Mouse (Mus musculus) C2C12 (cell line): ENCODE results near the gene Bcl11a. TPM values are rescaled to one million over a fixed set of nuclear protein-coding genes. Genes with fewer than 3 reads are reported as not detected.

Experiments used
- H3K27me3 ChIP-seq: one replicate; pipeline ENCODE4 v1.6.1; 2011; ENCODE audit not compliant: control insufficient read depth, insufficient read depth, insufficient read length
- H3K36me3 ChIP-seq: one replicate; pipeline ENCODE4 v1.6.1; 2011; ENCODE audit not compliant: control insufficient read depth, insufficient read depth
- H3K4me3 ChIP-seq: one replicate; pipeline ENCODE4 v1.5.1; 2011; ENCODE audit warnings: mild to moderate bottlenecking, control low read depth; ENCODE audit not compliant: poor library complexity, insufficient read depth, severe bottlenecking
- H3K79me2 ChIP-seq: one replicate; pipeline ENCODE4 v1.6.1; 2011; ENCODE audit not compliant: control insufficient read depth, insufficient read depth
- H3K79me3 ChIP-seq: one replicate; pipeline ENCODE4 v1.6.1; 2011; ENCODE audit warnings: low read depth, control low read depth
- H3ac ChIP-seq: one replicate; pipeline ENCODE3; 2011; ENCODE audit warnings: low read depth; ENCODE audit not compliant: control insufficient read depth, insufficient read length
- CEBPB ChIP-seq: IDR thresholded peaks from one replicate; pipeline ENCODE4 v1.6.1; 2011; ENCODE audit warnings: low read depth, mild to moderate bottlenecking, control low read depth, moderate library complexity
- CTCF ChIP-seq: IDR thresholded peaks from one replicate; pipeline ENCODE4 v1.5.1; 2011; ENCODE audit not compliant: control insufficient read depth, insufficient read depth, insufficient read length
- FOSL1 ChIP-seq: IDR thresholded peaks from one replicate; pipeline ENCODE4 v1.8.0; 2011; ENCODE audit warnings: mild to moderate bottlenecking, low read length; ENCODE audit not compliant: poor library complexity, insufficient read depth, severe bottlenecking
- MAX ChIP-seq: IDR thresholded peaks from one replicate; pipeline ENCODE4 v1.6.1; 2011; ENCODE audit warnings: mild to moderate bottlenecking, control low read depth
- MYOD1 ChIP-seq: IDR thresholded peaks from one replicate; pipeline ENCODE4 v1.6.1; 2011; ENCODE audit warnings: low read depth; ENCODE audit not compliant: control insufficient read depth, insufficient read length
- MYOG ChIP-seq: IDR thresholded peaks from one replicate; pipeline ENCODE4 v1.6.1; 2011; ENCODE audit not compliant: control insufficient read depth, insufficient read length; ENCODE audit errors: extremely low read depth
- USF1 ChIP-seq: IDR thresholded peaks from one replicate; pipeline ENCODE4 v1.6.1; 2011; ENCODE audit warnings: low read depth, mild to moderate bottlenecking, control low read depth, moderate library complexity
- polyA plus RNA-seq: library from polyadenylated mRNA; unstranded; fragments of >200 nt; fragmentation: generic; extraction: Trizol; gene quantifications from one replicate; pipeline ENCODE4 v1.2.1, GENCODE M21; 2012; ENCODE audit warnings: missing spikeins

Bcl11a gene
- polyA plus RNA-seq, 1 experiment: not detected

- H3ac ChIP-seq: no peak overlapping the region
- peaks cover 44% of the 10 kb centered on the region for H3K27me3 ChIP-seq
- H3K36me3 ChIP-seq: no peaks in the 10 kb centered on the region
- TF ChIP-seq FOSL1 (no peak), MYOG (no peak), CTCF (no peak), MAX (no peak), USF1 (no peak), MYOD1 (no peak), CEBPB (no peak)
- H3K4me3 ChIP-seq: no peak overlapping the region
- no peaks in the 10 kb centered on the region for H3K79me2 ChIP-seq
- no peaks in the 10 kb centered on the region for H3K79me3 ChIP-seq
Observed at GRCm38 (mm10) chr11:24074021-24074591, 3.8 kb upstream of the Bcl11a start.

GRCm38 (mm10) chr11:24074634-24075104 is 3.2 kb upstream of the Bcl11a start, which contains the start of gene A830031A19Rik:
A830031A19Rik (minus strand) TSS chr11:24075054.
- Histone ChIP-seq H3ac (no peak within 1 kb of the TSS), H3K79me2 (no peaks in the 10 kb centered on the region), H3K79me3 (no peaks in the 10 kb centered on the region), H3K27me3 (peaks cover 48% of the 10 kb centered on the region), H3K4me3 (no peak within 1 kb of the TSS), H3K36me3 (no peaks in the 10 kb centered on the region)
- TF ChIP-seq MYOG: no peak
- no peak for TF ChIP-seq FOSL1
- TF ChIP-seq CEBPB: no peak
- no peak for TF ChIP-seq CTCF
- TF ChIP-seq MYOD1: no peak
- no peak for TF ChIP-seq USF1
- no peak for TF ChIP-seq MAX

GRCm38 (mm10) chr11:24075486-24076126 is 2.2 kb upstream of the Bcl11a start:
- TF ChIP-seq CTCF: no peak
- no peak for TF ChIP-seq MYOG
- Histone ChIP-seq H3K79me2 (no peaks in the 10 kb centered on the region), H3ac (no peak overlapping the region), H3K27me3 (peaks cover 54% of the 10 kb centered on the region), H3K36me3 (no peaks in the 10 kb centered on the region), H3K4me3 (no peak overlapping the region), H3K79me3 (no peaks in the 10 kb centered on the region)

GRCm38 (mm10) chr11:24076127-24076650 is 1.7 kb upstream of the Bcl11a start:
- Histone ChIP-seq H3K79me2 (no peaks in the 10 kb centered on the region), H3ac (peak overlapping the region; percentile 8), H3K79me3 (no peaks in the 10 kb centered on the region), H3K27me3 (peaks cover 60% of the 10 kb centered on the region), H3K36me3 (no peaks in the 10 kb centered on the region), H3K4me3 (peak overlapping the region; percentile 21)
- no peak for TF ChIP-seq CEBPB
- no peak for TF ChIP-seq MAX
- TF ChIP-seq MYOG: no peak
- no peak for TF ChIP-seq FOSL1
- TF ChIP-seq USF1: no peak
- TF ChIP-seq MYOD1: no peak
- no peak for TF ChIP-seq CTCF

- TF ChIP-seq USF1: no peak
- no peak for TF ChIP-seq CEBPB
- no peak for TF ChIP-seq MYOD1
- no peak for TF ChIP-seq FOSL1
- no peak for TF ChIP-seq MAX
- TF ChIP-seq CTCF: no peak
- no peaks in the 10 kb centered on the region for H3K79me3 ChIP-seq
- no peaks in the 10 kb centered on the region for H3K36me3 ChIP-seq
- peaks cover 69% of the 10 kb centered on the region for H3K27me3 ChIP-seq
- H3K79me2 ChIP-seq: no peaks in the 10 kb centered on the region
- H3K4me3 ChIP-seq: peak overlapping the region; percentile 21
- no peak overlapping the region for H3ac ChIP-seq
Observed at GRCm38 (mm10) chr11:24076821-24077730, 780 bp upstream of the Bcl11a start.
